Mouse (Mus musculus) adrenal gland, adult 2 months (tissue): Measurements from ENCODE around the gene Cep104. TPM values are rescaled to one million over a fixed set of nuclear protein-coding genes. Genes with fewer than 3 reads are reported as not detected.

Experiments
- DNase-seq: peaks from one replicate; pipeline ENCODE4 v3.0.0; 2021
- polyA plus RNA-seq: library from polyadenylated mRNA; depleted of rRNA; stranded (reverse); fragments of >200 nt; gene quantifications from 2 replicates; pipeline ENCODE4 v1.2.3, GENCODE M21; 2012
- total RNA-seq, 2 experiments: library from RNA; stranded (reverse); gene quantifications; 2 replicates each; pipeline ENCODE4 v1.2.3; 2021

Cep104 gene
- total and polyA plus RNA-seq, 3 experiments = 22.4 to 25.7 (median 25.6) TPM

DNA sequence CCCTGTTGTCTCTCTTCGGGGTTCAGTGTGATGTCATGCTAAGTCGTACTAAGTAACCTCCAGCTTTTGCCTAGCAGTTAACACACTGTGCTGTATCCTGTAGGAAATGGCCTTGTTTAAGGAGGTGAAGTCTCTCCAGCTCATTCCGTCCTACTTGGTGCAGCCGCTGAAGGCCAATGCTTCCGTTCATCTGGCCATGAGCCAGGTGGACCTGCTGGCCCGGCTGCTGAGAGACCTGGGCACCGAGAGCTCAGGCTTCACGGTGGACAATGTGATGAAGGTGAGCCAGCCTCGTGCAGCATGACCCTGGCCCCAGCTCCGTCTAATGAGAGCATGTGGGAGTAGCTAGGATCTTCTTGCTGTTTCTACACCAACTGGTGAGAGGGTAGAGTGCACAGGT is 17.7 kb downstream of the Cep104 start:
- DNase-seq = no peak

DNA sequence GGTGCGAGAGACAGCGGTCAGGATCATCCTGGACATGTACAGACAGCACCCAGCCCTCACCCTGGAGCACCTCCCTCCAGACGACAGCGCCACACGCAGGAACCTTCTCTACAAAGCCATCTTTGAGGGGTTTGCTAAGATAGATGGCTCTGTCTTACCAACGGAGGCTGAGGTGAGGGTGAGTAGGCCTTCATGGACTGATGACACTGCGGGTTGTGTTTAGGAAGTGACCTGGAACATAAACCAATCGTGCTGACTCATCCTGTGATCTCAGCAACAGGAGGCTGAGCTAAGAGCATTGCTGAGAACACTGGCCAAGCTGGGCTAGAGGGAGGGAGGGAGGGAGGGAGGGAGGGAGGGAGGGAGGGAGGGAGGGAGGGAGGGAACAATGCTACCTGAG is 18.5 kb downstream of the Cep104 start:
- DNase-seq = peak; percentile 54

GRCm38 (mm10) chr4:154005488-154005887 is 30.5 kb downstream of the Cep104 start:
- no peak for DNase-seq

- DNase-seq = no peak
Observed at GRCm38 (mm10) chr4:154006264-154006663, 31.3 kb downstream of the Cep104 start.

DNA sequence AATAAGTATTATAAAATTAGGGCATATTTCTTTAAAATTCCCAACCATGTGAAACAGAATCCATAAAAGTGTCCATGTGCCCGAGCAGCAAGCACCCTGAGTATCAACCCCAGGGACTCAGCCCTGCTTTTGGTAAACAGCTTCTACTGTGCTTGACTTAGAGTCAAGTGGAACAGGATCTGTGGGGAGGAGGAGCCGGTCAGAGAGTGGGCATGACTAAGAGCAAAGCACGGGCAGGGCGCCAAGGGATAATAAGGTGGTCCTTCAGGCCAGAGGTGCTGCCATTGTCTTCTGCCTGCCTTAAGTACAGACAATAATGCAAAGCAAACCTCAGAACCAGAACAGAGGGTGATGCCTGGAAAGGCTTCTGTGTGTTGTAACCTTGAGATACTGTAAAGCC is 32.8 kb downstream of the Cep104 start:
- no peak for DNase-seq

GRCm38 (mm10) chr4:154010907-154011645 is 36.1 kb downstream of the Cep104 start:
- no peak for DNase-seq

GRCm38 (mm10) chr4:154011646-154012089 is 36.7 kb downstream of the Cep104 start, which contains the start of gene Lrrc47:
Gene Lrrc47 (plus strand): TSS chr4:154011731.
- DNase-seq = peak; percentile 90

GRCm38 (mm10) chr4:154012132-154012882 is 37.3 kb downstream of the Cep104 start:
- DNase-seq = peak; percentile 48

GRCm38 (mm10) chr4:154015476-154015875 is 40.5 kb downstream of the Cep104 start:
- no peak for DNase-seq

GRCm38 (mm10) chr4:154019571-154019970 is 44.6 kb downstream of the Cep104 start:
- DNase-seq = peak; percentile 55

DNA sequence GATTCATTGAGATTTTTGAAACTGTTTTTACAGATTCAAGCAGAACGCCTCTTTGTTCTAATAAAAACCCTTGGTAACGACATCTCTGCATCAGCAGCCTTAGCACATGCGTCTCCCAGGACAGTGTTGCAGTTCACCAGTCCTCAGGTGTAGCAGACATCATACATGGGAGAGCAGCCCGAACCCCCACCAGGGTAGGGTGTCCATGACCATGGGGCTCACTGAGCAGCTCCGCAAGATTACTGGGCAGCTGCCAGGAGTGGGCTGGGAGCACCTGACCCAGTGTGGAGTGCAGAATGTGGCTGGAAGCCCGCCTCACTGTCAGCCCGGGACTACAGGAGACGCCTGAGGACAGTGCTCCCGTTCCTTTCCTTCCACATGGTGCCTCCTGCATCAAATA is 46.4 kb downstream of the Cep104 start:
- no peak for DNase-seq

DNA sequence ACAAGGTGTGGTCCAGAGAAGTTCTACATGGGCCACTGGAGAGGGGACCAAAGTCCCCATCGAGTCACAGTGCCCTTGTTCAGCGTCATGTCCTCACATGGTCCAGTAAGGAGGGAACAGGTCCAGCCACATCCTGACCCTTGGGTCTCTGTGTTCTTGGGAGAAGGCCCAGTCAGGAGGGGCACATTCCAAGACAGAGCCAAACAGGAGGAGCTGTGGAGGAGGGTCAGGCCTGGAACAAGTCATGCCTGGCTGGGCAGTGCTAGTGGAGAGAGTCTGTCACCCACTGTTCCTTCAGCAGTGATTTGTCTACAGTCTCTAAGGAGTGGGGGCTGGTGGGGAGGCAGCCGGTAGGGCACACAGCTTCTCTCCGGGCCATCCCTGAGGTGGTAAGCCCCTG is 47.4 kb downstream of the Cep104 start:
- peak; percentile 48 for DNase-seq

DNA sequence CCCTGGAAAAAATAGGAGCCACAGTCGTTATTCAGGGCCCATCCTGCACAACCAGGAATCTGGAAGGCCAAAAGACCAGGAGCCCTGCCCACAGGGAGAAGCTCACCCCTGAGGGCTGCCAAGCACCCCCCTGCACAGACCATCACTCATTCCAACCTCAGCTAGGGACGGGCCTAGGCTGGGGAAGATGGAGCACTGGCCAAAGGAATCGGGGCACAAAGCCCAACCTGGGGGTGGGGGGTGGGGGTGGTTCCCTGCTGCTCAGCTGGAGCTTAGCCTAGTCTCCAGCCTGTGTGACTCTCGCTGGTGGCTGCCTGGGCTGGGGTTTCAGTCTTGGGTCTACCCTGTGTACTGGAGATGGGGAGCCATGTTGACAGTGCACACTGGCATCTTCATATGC is 47.9 kb downstream of the Cep104 start:
- DNase-seq = no peak

DNA sequence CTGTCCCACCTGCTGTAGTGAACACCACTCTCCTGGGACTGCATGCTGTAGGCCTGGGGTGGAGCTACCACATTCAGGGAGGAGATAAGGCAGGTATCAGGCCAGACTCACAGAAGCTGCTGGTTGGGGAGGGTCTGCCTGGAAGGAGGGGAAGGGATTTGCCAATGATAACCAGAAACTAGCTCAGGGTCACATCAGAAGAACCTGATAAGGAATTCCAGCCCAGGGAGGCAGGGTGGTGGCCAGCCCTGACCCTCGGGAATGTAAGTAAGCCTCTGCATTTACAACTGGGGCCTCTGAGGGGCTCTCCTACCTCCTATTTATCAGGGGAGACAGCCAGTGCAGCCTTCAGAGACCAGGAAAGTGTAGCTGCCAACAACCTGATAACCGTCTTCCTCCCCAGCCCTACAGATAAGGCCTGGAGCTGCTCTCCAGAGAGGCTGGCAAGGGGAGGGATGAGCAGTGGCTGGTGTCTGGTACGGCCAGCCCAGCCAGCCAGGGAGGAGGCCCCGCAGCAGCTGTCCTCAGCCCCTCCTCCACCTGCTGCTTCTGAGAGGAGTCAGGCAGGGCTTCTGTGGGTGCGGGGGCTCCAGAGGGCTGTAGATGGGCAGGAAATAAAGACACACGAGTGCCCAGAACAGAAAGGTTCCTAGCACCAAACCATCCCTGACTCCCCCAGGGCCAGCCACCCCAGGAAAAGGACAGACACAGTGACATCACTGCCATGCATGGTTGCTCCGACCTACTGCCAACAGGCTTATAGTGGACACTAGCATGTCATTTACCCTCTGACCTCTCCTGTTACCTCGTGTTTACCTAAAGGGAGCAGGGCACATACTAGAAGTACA is 49.0 kb downstream of the Cep104 start:
- no peak for DNase-seq

DNA sequence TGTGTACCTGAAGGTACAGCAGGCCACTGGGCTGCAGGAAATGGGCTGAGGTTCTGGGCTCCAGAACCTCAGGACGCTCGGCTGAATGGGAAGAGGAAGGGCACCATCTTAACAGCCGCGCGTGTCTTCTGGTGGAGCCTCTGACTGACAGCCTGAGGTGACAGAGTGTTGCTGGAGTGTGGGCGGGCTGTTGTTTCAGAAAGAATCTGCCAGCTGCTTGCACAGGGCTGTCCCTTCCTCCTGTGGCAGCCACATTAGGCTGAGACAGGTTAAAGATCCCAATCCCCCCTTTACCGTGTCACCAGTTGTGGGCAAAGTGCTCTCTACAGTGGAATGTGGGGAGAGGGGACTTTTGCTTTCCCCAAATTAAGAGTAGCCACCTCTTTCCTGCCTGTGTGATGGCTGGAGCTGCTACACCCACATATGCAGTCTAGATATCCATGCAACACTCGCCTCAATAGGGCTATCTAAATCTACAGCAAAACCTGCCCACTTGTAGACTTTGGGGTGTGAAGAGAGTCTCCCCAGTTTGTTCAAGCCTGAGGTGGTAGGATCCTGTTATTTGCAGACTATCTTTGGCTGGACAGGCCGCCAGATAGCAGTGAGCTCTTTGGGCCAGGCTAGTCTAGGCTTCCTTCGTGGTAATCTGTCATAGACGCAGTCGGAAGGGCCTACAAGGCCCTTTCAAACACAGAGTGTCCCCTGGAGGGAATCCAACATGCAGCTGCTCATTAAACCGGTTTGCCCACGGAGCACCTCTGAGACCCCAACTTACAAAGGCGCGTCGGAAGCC is 49.9 kb downstream of the Cep104 start:
- DNase-seq = peak; percentile 40

DNA sequence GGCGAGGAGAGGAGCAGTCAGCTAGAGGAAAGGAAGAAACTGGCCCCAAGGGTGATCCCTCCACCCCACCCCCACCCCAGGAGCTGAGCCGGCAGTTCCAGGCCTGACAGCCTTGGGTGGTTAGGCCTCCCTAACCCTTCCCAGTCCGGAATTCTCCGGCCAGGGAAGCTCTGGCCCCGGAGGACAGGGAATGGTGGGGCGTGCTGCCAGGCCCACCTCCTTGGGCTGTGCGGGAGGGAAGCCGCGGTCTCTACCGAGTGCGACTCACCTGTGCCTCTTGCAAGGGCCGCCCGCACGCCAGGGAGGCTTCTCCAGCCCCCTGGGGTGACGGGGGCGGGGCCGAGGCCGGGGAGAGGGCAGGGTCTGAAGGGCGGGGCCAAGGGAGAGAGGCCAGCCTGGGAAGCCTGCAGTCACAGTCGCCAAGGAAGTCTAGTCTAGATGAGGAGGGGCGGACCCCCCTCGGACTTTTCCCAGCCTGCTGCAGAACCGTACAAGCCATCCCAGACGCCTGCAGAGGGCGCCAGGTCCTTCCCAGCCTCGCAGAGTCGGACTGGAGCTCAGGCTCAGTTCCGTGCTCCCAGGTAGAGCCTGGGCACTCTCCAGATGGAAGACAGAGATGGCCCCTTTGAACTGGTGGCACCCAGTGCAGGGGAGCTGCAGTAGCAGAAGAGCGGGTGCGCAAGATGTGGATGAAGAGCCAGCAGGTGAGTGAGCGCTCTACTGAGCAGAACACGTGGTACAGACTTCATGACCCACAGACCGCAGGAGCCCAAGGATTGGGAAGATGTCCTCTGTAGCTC is 50.8 kb downstream of the Cep104 start, which contains the start of gene Smim1:
Gene Smim1, minus strand, starts transcription at position 590 of the 800 bp plus-strand sequence.
- DNase-seq = peak; percentile 88

GRCm38 (mm10) chr4:154026441-154026761 is 51.4 kb downstream of the Cep104 start:
- no peak for DNase-seq

DNA sequence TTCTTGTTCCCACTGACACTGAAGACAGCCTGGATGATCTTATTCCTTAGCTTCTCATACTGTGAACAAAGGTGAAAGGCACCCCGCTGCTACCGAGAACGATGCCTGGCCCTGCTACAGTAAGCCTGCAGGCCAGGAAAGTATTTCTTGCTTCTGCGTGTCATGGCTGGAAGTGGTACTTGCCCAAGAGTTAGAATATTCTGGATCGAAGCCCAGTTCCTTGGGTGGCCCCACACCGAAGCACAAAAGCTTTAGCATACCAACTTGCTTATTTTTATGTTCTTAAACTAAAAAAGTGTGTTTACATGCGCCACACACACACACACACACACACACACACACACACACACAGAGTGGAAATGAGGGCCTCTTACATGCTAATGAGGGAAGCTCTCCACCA is 53.1 kb downstream of the Cep104 start:
- DNase-seq = no peak

GRCm38 (mm10) chr4:154028646-154029045 is 53.7 kb downstream of the Cep104 start:
- DNase-seq = no peak

GRCm38 (mm10) chr4:154037123-154037522 is 62.1 kb downstream of the Cep104 start:
- no peak for DNase-seq

- no peak for DNase-seq
Observed at GRCm38 (mm10) chr4:154042577-154042976, 67.6 kb downstream of the Cep104 start, which contains the start of gene Ccdc27. Gene Ccdc27 (minus strand): TSS chr4:154042677.
